Comparison of ENCODE assay signal across 9 mouse cellular contexts in genomic region chr10:126984189-126985004, GRCm38 (mm10). TPM values are rescaled to one million over a fixed set of nuclear protein-coding genes. Genes with fewer than 3 reads are reported as not detected.
DNase-seq lines count a peak whose midpoint lies in the region; ATAC-seq and TF ChIP-seq lines count a peak whose summit lies in the region.
"Had no signal": no experiment of that assay in that cellular context is flagged by ENCODE, and none has a peak within 500 bp of the region (broad histone marks: within the 10 kb centered on the region; RNA-seq: fewer than 3 reads in every experiment).

No protein-coding gene starts in this region.

- H3K36me3 ChIP-seq in forebrain, embryonic 11.5 days (ENCODE audit: control insufficient read depth, insufficient read depth, low read length): no peaks in the 10 kb centered on the region
- no peaks in the 10 kb centered on the region for H3K36me3 ChIP-seq in hindbrain, embryonic 16.5 days (ENCODE audit: control insufficient read depth, insufficient read depth, low read length)
- H3K36me3 ChIP-seq in thymus, adult 2 months (ENCODE audit: control insufficient read depth, insufficient read depth, low read length): no peaks in the 10 kb centered on the region

- peak overlapping the region; percentile 5 for H3K9ac ChIP-seq in forebrain, embryonic 11.5 days (ENCODE audit: low read length)
- peak overlapping the region; percentile 2; the same call in 1 of the 2 replicates for H3K9ac ChIP-seq in hindbrain, embryonic 16.5 days (ENCODE audit: low read depth, low read length)

- ATAC-seq in forebrain, embryonic 11.5 days (replicated peaks; ENCODE audit: low FRiP score): no peak
- ATAC-seq in hindbrain, embryonic 16.5 days: no peak

- H3K9me3 ChIP-seq in forebrain, embryonic 11.5 days (ENCODE audit: control insufficient read depth, low read length): no peaks in the 10 kb centered on the region
- H3K9me3 ChIP-seq in hindbrain, embryonic 16.5 days (ENCODE audit: control insufficient read depth, low read length): no peaks in the 10 kb centered on the region

- no peak for TF ChIP-seq CTCF in layer of hippocampus, adult 2 months (conservative IDR thresholded peaks at IDR 0.05)
- no peak for TF ChIP-seq CTCF in thymus, adult 2 months (IDR thresholded peaks at IDR 0.05; ENCODE audit: borderline replicate concordance, control insufficient read depth, extremely low read depth, insufficient read depth, low read length, poor library complexity)

- WGBS in forebrain, embryonic 11.5 days: 53% methylated on average over 5 of the region's 5 CpGs
- WGBS in hindbrain, embryonic 16.5 days: 30% methylated on average over 5 of the region's 5 CpGs
- WGBS in thymus, adult 2 months: 36% methylated on average over 5 of the region's 5 CpGs

- H3K4me3 ChIP-seq in layer of hippocampus, adult 2 months: peak overlapping the region; percentile 93
- H3K4me3 ChIP-seq in forebrain, embryonic 11.5 days (ENCODE audit: low read depth, low read length): no peak overlapping the region
- no peak overlapping the region for H3K4me3 ChIP-seq in hindbrain, embryonic 16.5 days (ENCODE audit: low read length)
- no peak overlapping the region for H3K4me3 ChIP-seq in thymus, adult 2 months (ENCODE audit: control insufficient read depth, insufficient read depth, low read length)

- no peak for DNase-seq in layer of hippocampus, adult 2 months (ENCODE audit: low spot score in 2 of 2)
- no peak for DNase-seq in layer of hippocampus, postnatal 25 days (ENCODE audit: extremely low spot score in 1 of 2, low spot score in 1 of 2)
- peak; percentile 59 for DNase-seq in R1 (ENCODE audit: low read depth, low spot score)
- DNase-seq in forebrain, embryonic 11.5 days (ENCODE audit: low spot score): no peak
- DNase-seq in lung, postnatal 10 days: peak; percentile 54
- DNase-seq in urinary bladder, postnatal 25 days (ENCODE audit: low spot score): no peak
- no peak for DNase-seq in thymus, adult 2 months

- H3K4me2 ChIP-seq in forebrain, embryonic 11.5 days (ENCODE audit: low read depth, low read length, severe bottlenecking): no peak overlapping the region
- H3K4me2 ChIP-seq in hindbrain, embryonic 16.5 days (ENCODE audit: low read length): peak overlapping the region; percentile 25; the same call in 1 of the 2 replicates

- no peak for TF ChIP-seq POLR2A in thymus, adult 2 months (IDR thresholded peaks at IDR 0.05; ENCODE audit: control insufficient read depth, extremely low read depth, insufficient read depth, low read length, poor library complexity)

- H3K4me1 ChIP-seq in forebrain, embryonic 11.5 days (replicated peaks; ENCODE audit: control insufficient read depth, insufficient read depth, low read length): peaks cover 41% of the 10 kb centered on the region
- peaks cover 83% of the 10 kb centered on the region for H3K4me1 ChIP-seq in hindbrain, embryonic 16.5 days (ENCODE audit: control insufficient read depth, insufficient read depth, low read depth, low read length)
- peaks cover 71% of the 10 kb centered on the region for H3K4me1 ChIP-seq in thymus, adult 2 months (replicated peaks; ENCODE audit: control insufficient read depth, insufficient read depth, low read length)

- peak overlapping the region; percentile 100 for H3K27ac ChIP-seq in layer of hippocampus, adult 2 months
- H3K27ac ChIP-seq in forebrain, embryonic 11.5 days (ENCODE audit: low read depth, low read length): peak overlapping the region; percentile 38
- 0 out of 2 replicates have a peak overlapping the region, but pooled peaks have one; percentile 4 for H3K27ac ChIP-seq in hindbrain, embryonic 16.5 days (ENCODE audit: low read depth, low read length)
- H3K27ac ChIP-seq in thymus, adult 2 months (ENCODE audit: control insufficient read depth, insufficient read depth, low read length): no peak overlapping the region

- H3K27me3 ChIP-seq in forebrain, embryonic 11.5 days (ENCODE audit: control insufficient read depth, insufficient read depth, low read length): no peaks in the 10 kb centered on the region
- H3K27me3 ChIP-seq in hindbrain, embryonic 16.5 days (replicated peaks; ENCODE audit: control insufficient read depth, insufficient read depth, low read length): no peaks in the 10 kb centered on the region
- no peaks in the 10 kb centered on the region for H3K27me3 ChIP-seq in thymus, adult 2 months (ENCODE audit: control insufficient read depth, insufficient read depth, low read length)

RNA-seq across cellular contexts. Expression of gene Ctdsp2, which starts 5.9 kb away (rescaled TPM):
- total RNA-seq in layer of hippocampus, adult 2 months (2021): 100 to 1,000 TPM; 106 to 116 TPM
- total RNA-seq in layer of hippocampus, postnatal 25 days (2021): 100 to 1,000 TPM in 1 of 2 experiments, 10 to 100 TPM in 1; 98.6 to 118 TPM
- 58.8 and 63.2 TPM in 2 replicates for polyA plus RNA-seq in forebrain, embryonic 11.5 days (2014; fragmentation: Nextera tagmentation; extraction: Ambion mirVana)
- 13.7 and 18.1 TPM in 2 replicates for polyA plus RNA-seq in hindbrain, embryonic 16.5 days (2015; fragmentation: Nextera tagmentation; extraction: Ambion mirVana)
- polyA plus RNA-seq in thymus, adult 2 months (2012; rRNA removed): 179 and 182 TPM in 2 replicates

RNA-seq across cellular contexts. Expression of gene Avil, which starts 16.1 kb away (rescaled TPM):
- total RNA-seq in layer of hippocampus, adult 2 months (2021): under 1 TPM; 0.32 to 0.87 TPM
- under 1 TPM; 0.47 to 0.69 TPM for total RNA-seq in layer of hippocampus, postnatal 25 days (2021)
- 0.08 and 0.32 TPM in 2 replicates for polyA plus RNA-seq in forebrain, embryonic 11.5 days (2014; fragmentation: Nextera tagmentation; extraction: Ambion mirVana)
- polyA plus RNA-seq in hindbrain, embryonic 16.5 days (2015; fragmentation: Nextera tagmentation; extraction: Ambion mirVana): 3.7 and 7.0 TPM in 2 replicates
- polyA plus RNA-seq in thymus, adult 2 months (2012; rRNA removed): 0.97 and 1.3 TPM in 2 replicates

RNA-seq across cellular contexts. Expression of gene Tsfm, which starts 46.2 kb away (rescaled TPM):
- 10 to 100 TPM; 29.7 to 30.1 TPM for total RNA-seq in layer of hippocampus, adult 2 months (2021)
- 10 to 100 TPM; 27.2 to 27.3 TPM for total RNA-seq in layer of hippocampus, postnatal 25 days (2021)
- polyA plus RNA-seq in forebrain, embryonic 11.5 days (2014; fragmentation: Nextera tagmentation; extraction: Ambion mirVana): 91.2 and 93.8 TPM in 2 replicates
- polyA plus RNA-seq in hindbrain, embryonic 16.5 days (2015; fragmentation: Nextera tagmentation; extraction: Ambion mirVana): 63.7 and 67.7 TPM in 2 replicates
- polyA plus RNA-seq in thymus, adult 2 months (2012; rRNA removed): 42.1 and 45.2 TPM in 2 replicates

RNA-seq across cellular contexts. Expression of gene Mettl1, which starts 56.8 kb away (rescaled TPM):
- total RNA-seq in layer of hippocampus, adult 2 months (2021): 10 to 100 TPM; 12.7 to 14.0 TPM
- total RNA-seq in layer of hippocampus, postnatal 25 days (2021): 10 to 100 TPM in 1 of 2 experiments, 1 to 10 TPM in 1; 8.5 to 12.1 TPM
- 42.5 and 44.0 TPM in 2 replicates for polyA plus RNA-seq in forebrain, embryonic 11.5 days (2014; fragmentation: Nextera tagmentation; extraction: Ambion mirVana)
- polyA plus RNA-seq in hindbrain, embryonic 16.5 days (2015; fragmentation: Nextera tagmentation; extraction: Ambion mirVana): 23.2 and 24.2 TPM in 2 replicates
- 13.7 and 15.7 TPM in 2 replicates for polyA plus RNA-seq in thymus, adult 2 months (2012; rRNA removed)

RNA-seq across cellular contexts. Expression of gene Eef1akmt3, which starts 56.9 kb away (rescaled TPM):
- under 1 TPM; 0.12 to 0.20 TPM for total RNA-seq in layer of hippocampus, adult 2 months (2021)
- under 1 TPM; 0.15 to 0.47 TPM for total RNA-seq in layer of hippocampus, postnatal 25 days (2021)
- 0.11 TPM in 1 of 2 replicates, not detected in the other for polyA plus RNA-seq in forebrain, embryonic 11.5 days (2014; fragmentation: Nextera tagmentation; extraction: Ambion mirVana)
- 0.23 and 0.31 TPM in 2 replicates for polyA plus RNA-seq in hindbrain, embryonic 16.5 days (2015; fragmentation: Nextera tagmentation; extraction: Ambion mirVana)
- 0.08 and 0.13 TPM in 2 replicates for polyA plus RNA-seq in thymus, adult 2 months (2012; rRNA removed)
- total RNA-seq: hematopoietic stem cell, adult 5-6 weeks had no signal

Comparison
In these comparisons a context has a peak if more than half of its experiments do, and no peak if none do; other contexts are left out.
1. DNase-seq: peak in R1 (single experiment) and lung, postnatal 10 days (single experiment); none in layer of hippocampus, adult 2 months (0 of 2), layer of hippocampus, postnatal 25 days (0 of 2), forebrain, embryonic 11.5 days (single experiment), urinary bladder, postnatal 25 days (single experiment) and thymus, adult 2 months (single experiment).